Mouse (Mus musculus) layer of hippocampus, postnatal 10 days (tissue): Measurements from ENCODE around the gene Gm38431. TPM values are rescaled to one million over a fixed set of nuclear protein-coding genes. Genes with fewer than 3 reads are reported as not detected.
"Not testable (repeated sequence)": the region's sequence is repeated elsewhere in the genome, so short reads cannot be mapped to it uniquely, and the experiment has no call there.

Source experiments
- DNase-seq, 2 experiments: peaks; one replicate each; pipeline ENCODE4 v3.0.0; 2021; ENCODE audit warnings: low spot score in 2 of 2
- total RNA-seq, 2 experiments: library from RNA; stranded (reverse); gene quantifications; 2 replicates each; pipeline ENCODE4 v1.2.3; 2021

Gm38431 gene
- total RNA-seq, 2 experiments from 2014 or later: 2.4 to 3.4 TPM

DNA sequence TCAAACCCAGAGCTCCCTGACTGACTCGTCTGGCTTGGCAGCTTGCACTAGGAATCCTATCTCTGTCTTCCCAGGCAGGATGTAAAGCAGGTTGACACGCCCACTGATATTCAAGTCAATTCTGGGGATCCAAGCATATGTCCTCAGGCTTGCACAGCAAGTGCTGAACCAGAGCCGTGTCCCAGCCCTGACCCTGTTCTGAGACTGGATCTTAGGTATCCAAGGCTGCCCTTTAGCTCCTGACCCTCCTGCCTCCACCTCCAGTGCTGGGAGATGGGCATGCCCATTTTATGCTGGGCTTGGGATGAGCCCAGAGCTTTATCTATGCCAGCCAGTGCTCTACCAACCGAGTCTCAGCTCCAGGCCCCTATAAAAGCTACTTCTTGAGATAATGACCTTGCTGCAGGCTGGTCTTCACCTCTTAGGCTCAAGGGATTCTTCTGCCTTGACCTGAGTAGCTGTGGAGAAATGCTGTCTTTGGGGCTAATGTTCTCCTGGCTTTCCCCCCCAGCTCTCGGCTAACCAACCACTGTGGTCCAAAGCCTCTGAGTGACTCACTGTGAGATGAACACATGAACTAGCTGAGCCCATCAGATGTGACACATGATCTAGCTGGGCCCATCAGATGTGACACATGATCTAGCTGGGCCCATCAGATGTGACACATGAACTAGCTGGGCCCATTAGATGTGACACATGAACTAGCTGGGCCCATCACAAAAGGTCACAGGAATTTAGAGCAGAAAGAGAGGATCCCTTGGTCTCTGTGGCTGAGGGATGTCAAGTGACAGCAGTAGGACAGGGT lies 14.2 kb upstream of the Gm38431 start:
- DNase-seq: no peak

- no peak for DNase-seq
Measured at GRCm38 (mm10) chr9:21104814-21105213, 13.0 kb upstream of the Gm38431 start.

DNA sequence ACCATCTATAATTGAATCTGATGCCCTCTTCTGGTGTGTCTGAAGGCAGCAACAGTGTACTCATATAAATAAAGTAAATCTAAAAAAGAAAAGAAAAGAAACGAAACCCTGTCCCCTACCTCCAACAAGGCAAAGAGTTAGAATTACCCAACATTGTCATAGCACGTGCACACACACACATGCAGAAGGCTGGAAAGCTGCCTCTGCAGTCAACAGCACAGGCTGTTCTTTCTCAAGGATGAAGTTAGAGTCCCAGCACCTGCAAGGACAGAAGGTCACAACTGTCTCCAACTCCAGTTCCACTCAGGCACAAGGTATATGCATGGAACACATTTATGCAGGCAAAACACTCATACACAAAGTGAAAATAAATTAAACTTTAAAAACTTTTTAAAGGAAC lies 10.3 kb upstream of the Gm38431 start:
- no peak for DNase-seq

- no peak for DNase-seq
Measured at GRCm38 (mm10) chr9:21100447-21101161, 8.8 kb upstream of the Gm38431 start.

- DNase-seq: no peak
Measured at GRCm38 (mm10) chr9:21097793-21098192, 6.0 kb upstream of the Gm38431 start.

DNA sequence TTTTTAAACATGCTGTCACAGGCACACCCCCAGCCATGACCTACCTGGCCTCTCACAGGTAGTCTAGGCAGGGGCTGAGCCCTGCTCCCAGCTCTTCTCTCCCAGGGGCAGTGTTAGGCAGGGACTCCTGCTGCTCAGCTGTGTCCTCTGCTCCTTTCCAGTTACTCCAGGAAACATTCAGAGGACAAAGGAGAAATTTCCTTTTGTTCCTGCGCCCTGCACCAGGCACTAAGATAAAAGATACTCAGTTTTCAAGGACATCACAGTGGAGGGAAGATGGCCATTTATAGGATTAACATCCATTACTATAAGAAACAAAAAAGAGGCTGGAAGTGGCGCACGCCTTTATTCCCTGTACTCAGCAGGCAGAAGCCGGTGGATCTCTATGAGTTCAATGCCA lies 4.2 kb upstream of the Gm38431 start:
- DNase-seq: no peak

DNA sequence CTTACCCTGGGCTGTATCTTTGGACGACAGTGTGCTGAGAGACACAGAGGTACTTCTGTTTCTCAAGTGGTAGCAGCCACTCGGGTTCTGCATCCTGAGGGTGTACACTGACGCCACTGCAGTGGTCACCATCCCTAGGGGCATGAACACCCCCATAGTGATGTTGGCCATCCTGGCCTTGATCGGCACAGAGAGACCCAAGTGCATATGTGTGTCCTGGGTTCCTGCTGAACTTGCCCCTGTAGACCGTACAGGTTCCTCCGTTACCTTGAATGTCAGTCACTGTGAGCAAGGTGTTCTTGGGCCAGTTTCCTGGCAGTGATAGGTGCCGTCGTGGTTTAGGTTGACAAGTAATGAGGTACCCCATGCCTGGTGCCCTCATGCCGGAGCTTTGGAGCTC lies 1.6 kb upstream of the Gm38431 start:
- DNase-seq: no peak

- no peak for DNase-seq
Measured at GRCm38 (mm10) chr9:21090972-21091706, 658 bp downstream of the Gm38431 start.

- no peak for DNase-seq
Measured at GRCm38 (mm10) chr9:21090537-21090936, 1.3 kb downstream of the Gm38431 start.

DNA sequence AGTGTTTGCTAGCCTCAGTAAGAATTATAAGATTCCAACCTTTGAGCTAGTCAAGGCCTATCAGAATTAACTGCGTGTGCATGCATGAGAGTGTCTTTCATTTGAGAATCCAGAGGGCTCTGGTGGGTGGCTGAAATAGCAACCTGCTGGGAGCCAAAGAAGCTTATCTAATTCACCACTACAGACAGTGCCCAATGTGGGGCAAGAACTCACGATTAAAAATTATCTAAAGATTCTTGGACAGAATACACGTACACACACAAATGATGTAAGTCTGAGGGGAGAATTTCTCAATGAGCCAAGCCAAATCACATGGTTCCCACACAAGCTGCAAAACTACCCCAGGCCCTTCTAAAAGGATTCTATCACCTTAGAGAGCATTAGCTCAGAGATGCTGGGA lies 8.5 kb downstream of the Gm38431 start:
- no peak for DNase-seq

GRCm38 (mm10) chr9:21081127-21081526 lies 10.7 kb downstream of the Gm38431 start:
- DNase-seq: no peak

- no peak for DNase-seq
Measured at GRCm38 (mm10) chr9:21075625-21076024, 16.2 kb downstream of the Gm38431 start.

GRCm38 (mm10) chr9:21074173-21074572 lies 17.6 kb downstream of the Gm38431 start:
- no peak for DNase-seq

DNA sequence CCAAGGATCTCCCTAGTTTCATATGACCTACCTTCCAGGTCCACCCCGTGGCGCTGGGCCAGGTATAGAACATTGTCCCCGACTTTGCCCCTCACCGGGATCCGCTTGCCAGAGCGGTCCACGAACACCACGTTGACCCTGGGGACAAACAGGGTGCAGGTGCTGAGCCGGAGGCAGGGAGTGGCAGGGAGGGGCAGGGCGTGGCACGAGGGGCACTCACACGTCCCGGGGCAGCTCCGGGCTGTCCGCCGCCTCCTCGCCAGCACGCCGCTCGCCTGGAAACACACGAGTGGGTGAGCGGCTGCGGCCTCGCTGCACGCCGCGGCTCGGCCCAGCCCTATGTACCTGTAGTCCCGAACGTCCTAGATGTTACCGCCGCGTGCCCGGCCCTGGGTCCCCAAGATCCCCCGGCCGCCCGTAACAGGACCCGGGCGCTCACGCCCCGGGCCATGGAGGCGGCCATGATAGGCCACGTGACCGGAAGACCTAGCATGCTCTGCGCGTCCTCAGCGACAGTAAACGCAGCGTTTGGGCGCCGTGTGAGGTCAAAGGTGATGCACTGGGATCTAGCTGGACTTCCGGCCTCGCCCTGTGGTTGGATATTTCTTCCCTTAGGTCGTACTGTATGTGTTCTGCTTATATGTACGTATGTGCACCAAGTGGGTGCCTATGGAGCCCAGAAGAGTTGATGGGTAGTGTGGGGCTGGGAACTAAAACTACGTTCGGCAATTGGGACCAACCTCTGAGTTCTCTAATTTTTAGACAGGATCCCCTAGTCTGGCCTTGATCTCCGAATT lies 18.6 kb downstream of the Gm38431 start, which contains the start of the genes Gm49373 and Fdx1l:
TSS of gene Gm49373 (minus strand) at position 53 of the 797 bp plus-strand sequence.
TSS of gene Fdx1l (minus strand) at position 571 of the 797 bp plus-strand sequence.
- DNase-seq: peak; percentile 89 to 91

- no peak for DNase-seq
Measured at GRCm38 (mm10) chr9:21072641-21073040, 19.2 kb downstream of the Gm38431 start.

DNA sequence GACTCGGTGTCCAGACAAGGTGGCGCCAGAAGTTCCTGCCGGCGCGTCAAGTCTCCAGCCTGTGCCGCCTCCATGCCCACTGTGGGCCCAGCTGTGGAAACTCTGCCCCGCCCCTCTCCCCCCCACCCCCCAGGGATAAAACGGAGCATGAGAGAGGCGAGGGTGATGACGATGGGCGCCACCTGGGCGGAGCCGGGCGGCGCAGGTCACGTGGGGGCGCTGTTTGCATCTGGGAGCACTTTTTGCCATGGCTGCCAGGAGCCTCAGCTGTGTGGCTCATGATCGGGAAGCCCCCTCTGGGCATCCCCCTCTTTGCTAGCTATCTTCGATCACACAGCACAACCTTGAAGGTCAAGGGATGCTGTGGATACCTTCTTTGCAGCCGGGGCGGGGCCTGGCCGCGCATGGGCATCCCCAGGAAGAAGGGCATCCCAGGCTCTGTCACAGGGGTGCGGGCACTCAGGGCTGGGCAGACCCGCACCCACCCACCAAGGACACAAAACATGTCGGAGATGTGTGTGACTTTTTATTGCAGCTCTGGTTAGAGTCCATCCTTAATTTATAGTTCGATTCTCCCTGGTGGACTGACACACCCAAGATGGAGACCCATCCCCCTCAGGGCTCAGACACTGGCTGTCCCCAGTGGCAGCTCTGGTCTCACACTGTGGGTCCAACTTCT lies 24.7 kb downstream of the Gm38431 start, which contains the start of gene Zglp1:
TSS of gene Zglp1 (minus strand) at position 88 of the 679 bp plus-strand sequence.
- DNase-seq: no peak

DNA sequence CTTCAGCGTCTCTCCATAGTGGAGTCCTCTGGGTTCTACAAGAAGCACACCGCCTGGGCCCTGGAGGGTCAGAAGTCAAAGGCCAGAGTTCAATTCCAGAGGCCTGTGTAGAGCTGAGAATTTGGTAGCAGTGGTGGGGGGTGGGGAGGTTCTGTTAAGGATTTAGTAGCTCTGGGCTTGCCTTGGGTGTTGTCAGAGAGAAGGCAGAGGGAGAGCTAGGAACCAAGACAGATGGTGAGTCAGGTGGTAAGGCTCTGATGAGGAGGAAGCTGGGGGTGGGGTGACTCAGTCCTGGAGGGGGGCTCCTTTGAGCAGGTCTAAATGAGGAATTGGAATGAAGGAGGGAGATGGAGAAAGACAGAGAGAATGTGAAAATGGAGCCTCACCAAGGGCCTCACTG lies 28.9 kb downstream of the Gm38431 start:
- peak in 1 of 2 experiments; percentile 34 for DNase-seq

DNA sequence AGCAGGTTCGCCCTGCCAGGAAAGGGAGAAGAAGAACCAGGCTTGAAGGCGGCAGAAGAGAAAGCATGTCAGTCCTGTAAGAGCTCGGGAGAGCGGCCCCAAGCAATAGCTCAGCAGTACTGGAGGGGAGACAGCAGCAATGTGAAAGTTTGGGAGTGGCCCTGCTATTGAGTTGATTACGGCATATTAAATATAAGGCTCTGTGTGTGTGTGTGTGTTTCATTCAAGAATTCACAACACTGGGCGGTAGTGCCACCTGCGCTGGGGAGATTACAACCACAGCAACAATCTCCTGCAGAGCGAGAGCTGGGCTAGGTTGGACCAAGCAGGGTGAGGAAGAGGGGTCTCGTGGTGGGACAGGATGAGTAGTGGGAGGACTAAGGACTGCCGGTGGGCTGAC lies 40.2 kb downstream of the Gm38431 start:
- no peak for DNase-seq

DNA sequence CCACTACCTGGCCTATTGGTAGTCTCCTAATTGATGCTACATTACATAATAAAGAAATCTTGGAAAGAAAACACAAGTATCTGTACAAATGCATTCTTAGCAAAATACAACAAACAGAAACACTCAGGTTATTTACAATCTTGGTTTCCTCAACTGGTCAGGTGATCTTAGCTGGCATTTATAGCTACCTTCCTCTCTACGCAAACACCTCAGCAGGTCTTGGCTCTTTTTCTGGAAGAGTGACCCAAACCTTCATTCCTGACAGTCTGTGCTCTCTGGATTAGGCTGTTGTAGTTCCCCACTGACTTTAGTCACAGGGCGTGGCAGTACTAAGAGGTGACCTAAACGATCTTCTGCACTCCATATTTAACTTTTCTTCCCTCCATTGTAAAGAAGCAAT lies 46.6 kb downstream of the Gm38431 start:
- no peak for DNase-seq

DNA sequence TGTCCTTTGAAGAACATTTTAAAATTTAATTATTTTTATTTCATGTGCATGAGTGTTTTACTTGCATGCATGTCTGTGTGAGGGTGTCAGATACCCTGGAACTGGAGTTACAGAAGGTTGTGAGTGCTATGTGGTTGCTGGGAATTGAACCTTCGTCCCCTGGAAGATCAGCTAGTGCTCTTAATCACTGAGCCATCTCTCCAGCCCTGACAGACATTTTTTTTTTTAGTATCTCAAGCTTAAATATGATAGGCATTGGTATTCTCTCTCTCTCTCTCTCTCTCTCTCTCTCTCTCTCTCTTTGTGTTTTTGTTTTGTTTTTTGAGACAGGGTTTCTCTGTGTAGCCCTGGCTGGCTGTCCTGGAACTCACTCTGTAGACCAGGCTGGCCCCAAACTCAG lies 47.0 kb downstream of the Gm38431 start:
- DNase-seq: not testable (repeated sequence)
